Mouse (Mus musculus): Measurements from ENCODE around the gene Lima1.

DNA sequence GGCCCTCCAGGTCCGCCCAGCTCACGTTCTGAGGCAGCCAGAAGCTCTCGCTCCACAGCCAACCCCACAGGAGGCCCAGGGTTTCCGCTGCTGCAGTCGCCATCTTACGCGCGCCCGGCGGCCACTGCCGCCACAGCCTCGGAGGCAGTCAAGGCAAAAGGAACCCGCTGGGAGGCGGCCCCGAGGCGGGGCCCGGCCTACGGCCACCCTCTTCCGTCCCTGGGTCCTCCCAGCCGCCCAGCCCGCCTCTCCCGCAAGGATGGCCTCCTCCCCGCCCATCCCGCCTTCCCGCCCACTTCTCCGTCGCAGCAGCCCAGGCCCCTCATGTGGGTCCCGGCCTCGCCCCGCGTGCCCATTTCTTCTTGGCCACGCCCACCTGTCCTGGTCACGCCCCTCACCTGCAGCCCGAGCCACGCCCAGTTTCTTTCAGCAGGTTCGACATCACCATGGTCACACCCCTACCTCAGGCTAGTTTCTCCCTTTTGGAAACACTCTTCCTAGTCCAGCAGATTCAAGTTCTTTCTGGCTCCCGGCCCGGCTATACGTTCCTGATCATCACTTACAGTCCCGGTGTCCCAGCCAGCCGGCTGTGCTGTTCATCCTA lies 102.9 kb downstream of the Lima1 start:
- TF ChIP-seq CTCF (conservative IDR thresholded peaks at IDR 0.05; ENCODE audit: low read length), result no peak
- no peak for TF ChIP-seq POU5F1 (IDR thresholded peaks at IDR 0.05; ENCODE audit: borderline replicate concordance, low read length)
- TF ChIP-seq NANOG (IDR thresholded peaks at IDR 0.05; ENCODE audit: borderline replicate concordance, low read length), result no peak

Measured in E14TG2a.4 (cell line).